Mouse (Mus musculus) gonadal fat pad, adult 2 months (tissue): ENCODE measurements around the gene Alg9. TPM values are rescaled to one million over a fixed set of nuclear protein-coding genes. Genes with fewer than 3 reads are reported as not detected.

ENCODE experiments used
- DNase-seq: peaks from one replicate; pipeline ENCODE4 v3.0.0-alpha.2; 2012; ENCODE audit warnings: low read depth
- polyA plus RNA-seq: library from polyadenylated mRNA; depleted of rRNA; stranded (reverse); fragments of >200 nt; gene quantifications from 2 replicates; pipeline ENCODE4 v1.2.3, GENCODE M21; 2012; rRNA removed

The Alg9 gene
- polyA plus RNA-seq, 1 experiment = 55.4 TPM

- DNase-seq = no peak
Measured at GRCm38 (mm10) chr9:50885600-50885987, 110.8 kb downstream of the Alg9 start.

- DNase-seq = no peak
Measured at GRCm38 (mm10) chr9:50886870-50887269, 112.1 kb downstream of the Alg9 start.

- no peak for DNase-seq
Measured at GRCm38 (mm10) chr9:50887351-50887750, 112.5 kb downstream of the Alg9 start.

GRCm38 (mm10) chr9:50889211-50889610, 114.4 kb downstream of the Alg9 start:
- DNase-seq = no peak

- no peak for DNase-seq
Measured at GRCm38 (mm10) chr9:50889964-50890363, 115.1 kb downstream of the Alg9 start.

- no peak for DNase-seq
Measured at GRCm38 (mm10) chr9:50890494-50891090, 115.8 kb downstream of the Alg9 start.

Other genes starting within 250 kb of the Alg9 start
- gene Pts, start 246.3 kb upstream of the Alg9 start, polyA plus RNA-seq = 50.6 and 51.6 TPM in 2 replicates
- gene Il18, start 220.2 kb upstream of the Alg9 start, polyA plus RNA-seq = 2.7 and 3.5 TPM in 2 replicates
- 0.34 and 0.79 TPM in 2 replicates for gene Bco2, start 219.8 kb upstream of the Alg9 start, polyA plus RNA-seq
- not detected in 2 replicates for gene Tex12, start 213.7 kb upstream of the Alg9 start, polyA plus RNA-seq
- 162 and 250 TPM in 2 replicates for gene Sdhd, start 171.2 kb upstream of the Alg9 start, polyA plus RNA-seq
- 246 and 300 TPM in 2 replicates for gene Timm8b, start 171.1 kb upstream of the Alg9 start, polyA plus RNA-seq
- 3.5 and 5.2 TPM in 2 replicates for gene Pih1d2, start 157.7 kb upstream of the Alg9 start, polyA plus RNA-seq
- 6.1 and 7.7 TPM in 2 replicates for gene Nkapd1, start 157.6 kb upstream of the Alg9 start, polyA plus RNA-seq
- 46.0 and 58.7 TPM in 2 replicates for gene Dlat, start 115.2 kb upstream of the Alg9 start, polyA plus RNA-seq
- gene Dixdc1, start 35.5 kb upstream of the Alg9 start, polyA plus RNA-seq = 2.5 and 3.3 TPM in 2 replicates
- gene 2310030G06Rik, start 28.5 kb upstream of the Alg9 start, polyA plus RNA-seq = 22.3 and 24.6 TPM in 2 replicates
- gene Cryab, start 23.7 kb upstream of the Alg9 start, polyA plus RNA-seq = 157 and 293 TPM in 2 replicates
- 17.6 and 28.4 TPM in 2 replicates for gene Hspb2, start 22.7 kb upstream of the Alg9 start, polyA plus RNA-seq
- gene Fdxacb1, start 6.8 kb upstream of the Alg9 start, polyA plus RNA-seq = 6.3 TPM in 2 replicates
- gene 1110032A03Rik, start 501 bp downstream of the Alg9 start, polyA plus RNA-seq = 109 and 170 TPM in 2 replicates
- gene Ppp2r1b, start 70.3 kb downstream of the Alg9 start, polyA plus RNA-seq = 48.4 and 49.0 TPM in 2 replicates
- 80.9 and 88.1 TPM in 2 replicates for gene Sik2, start 234.1 kb downstream of the Alg9 start, polyA plus RNA-seq